Mouse (Mus musculus): ENCODE results near the gene Trpv4.

The Trpv4 gene

GRCm38 (mm10) chr5:114667228-114667856, 9.1 kb upstream of the Trpv4 start:
- DNase-seq, result peak; percentile 99

GRCm38 (mm10) chr5:114666659-114667058, 8.4 kb upstream of the Trpv4 start:
- DNase-seq, result no peak

GRCm38 (mm10) chr5:114664750-114665149, 6.5 kb upstream of the Trpv4 start:
- peak; percentile 79 for DNase-seq

GRCm38 (mm10) chr5:114664139-114664538, 5.9 kb upstream of the Trpv4 start:
- no peak for DNase-seq

GRCm38 (mm10) chr5:114661029-114661428, 2.8 kb upstream of the Trpv4 start:
- no peak for DNase-seq

- DNase-seq, result no peak
These were observed 795 bp downstream of the Trpv4 start for GRCm38 (mm10) chr5:114657426-114657825.

GRCm38 (mm10) chr5:114656305-114656704, 1.9 kb downstream of the Trpv4 start:
- no peak for DNase-seq

GRCm38 (mm10) chr5:114655721-114656120, 2.5 kb downstream of the Trpv4 start:
- DNase-seq, result no peak

- DNase-seq, result peak; percentile 60
These were observed 4.4 kb downstream of the Trpv4 start for GRCm38 (mm10) chr5:114653656-114654437.

GRCm38 (mm10) chr5:114651449-114651848, 6.8 kb downstream of the Trpv4 start:
- DNase-seq, result no peak

GRCm38 (mm10) chr5:114651002-114651401, 7.2 kb downstream of the Trpv4 start:
- DNase-seq, result no peak

GRCm38 (mm10) chr5:114648728-114649311, 9.4 kb downstream of the Trpv4 start:
- DNase-seq, result peak; percentile 63

GRCm38 (mm10) chr5:114647211-114647974, 10.8 kb downstream of the Trpv4 start:
- DNase-seq, result peak; percentile 72

- no peak for DNase-seq
These were observed 12.3 kb downstream of the Trpv4 start for GRCm38 (mm10) chr5:114645916-114646315.

- no peak for DNase-seq
These were observed 13.3 kb downstream of the Trpv4 start for GRCm38 (mm10) chr5:114644918-114645317.

- DNase-seq, result no peak
These were observed 17.4 kb downstream of the Trpv4 start for GRCm38 (mm10) chr5:114640809-114641208.

GRCm38 (mm10) chr5:114639645-114639957, 18.6 kb downstream of the Trpv4 start:
- DNase-seq, result no peak

GRCm38 (mm10) chr5:114638769-114639644, 19.2 kb downstream of the Trpv4 start:
- DNase-seq, result peak; percentile 96

GRCm38 (mm10) chr5:114636091-114636490, 22.1 kb downstream of the Trpv4 start:
- DNase-seq, result no peak

- DNase-seq, result peak; percentile 38
These were observed 26.9 kb downstream of the Trpv4 start for GRCm38 (mm10) chr5:114631336-114631735.

GRCm38 (mm10) chr5:114625590-114625989, 32.6 kb downstream of the Trpv4 start:
- peak; percentile 67 for DNase-seq

- peak; percentile 32 for DNase-seq
These were observed 37.9 kb downstream of the Trpv4 start for GRCm38 (mm10) chr5:114620305-114620704.

Data from lung, postnatal 36 days (tissue).